Mouse (Mus musculus): Measurements from ENCODE around the gene Cacnb4.

DNA sequence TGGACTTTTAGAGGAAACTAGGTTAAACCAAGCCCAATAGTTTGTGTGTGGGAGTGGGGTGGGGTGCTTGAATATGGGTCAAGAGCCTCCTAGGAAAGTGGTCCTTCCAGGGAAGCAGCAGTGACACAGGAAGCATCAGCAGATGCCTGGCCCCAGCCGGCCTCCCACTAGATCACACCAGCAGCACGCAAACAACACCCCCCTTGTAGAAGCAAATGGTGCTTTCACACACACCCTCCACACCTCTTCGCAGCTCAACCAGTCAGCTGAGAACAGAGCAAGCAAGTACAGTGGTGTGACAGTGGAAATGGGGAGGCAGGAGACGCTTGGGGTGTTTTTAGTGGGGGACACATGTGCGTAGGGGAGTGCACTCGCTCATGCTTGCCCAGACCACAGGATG, 33.0 kb downstream of the Cacnb4 start:
- TF ChIP-seq E2F4 (IDR thresholded peaks at IDR 0.05; ENCODE audit: insufficient read depth) (no peak), MYOD1 (IDR thresholded peaks at IDR 0.05; ENCODE audit: control insufficient read depth in 1 of 3, insufficient read length in 2 of 3, low read depth in 2 of 3) (no peak), POLR2AphosphoS2 (IDR thresholded peaks at IDR 0.05; ENCODE audit: insufficient read length, low read depth) (no peak), MAX (IDR thresholded peaks at IDR 0.05; ENCODE audit: low read depth) (no peak), POLR2A (IDR thresholded peaks at IDR 0.05; ENCODE audit: insufficient read length, low read depth) (no peak), TCF12 (IDR thresholded peaks at IDR 0.05; ENCODE audit: insufficient read depth, poor library complexity, severe bottlenecking) (no peak), MYOG (IDR thresholded peaks at IDR 0.05; ENCODE audit: control insufficient read depth in 1 of 3, insufficient read depth in 1 of 3, insufficient read length in 2 of 3, low read depth in 2 of 3) (no peak), USF1 (IDR thresholded peaks at IDR 0.05; ENCODE audit: low read depth) (no peak), SRF (IDR thresholded peaks at IDR 0.05; ENCODE audit: control insufficient read depth, insufficient read length, low read depth) (no peak), TCF3 (IDR thresholded peaks at IDR 0.05; ENCODE audit: insufficient read length, low read depth) (no peak), REST (IDR thresholded peaks at IDR 0.05; ENCODE audit: insufficient read depth, insufficient read length) (no peak)

Measured in myocyte (in vitro differentiated cells).